Mouse (Mus musculus): ENCODE results near the gene Prkab1.

Prkab1 gene

DNA sequence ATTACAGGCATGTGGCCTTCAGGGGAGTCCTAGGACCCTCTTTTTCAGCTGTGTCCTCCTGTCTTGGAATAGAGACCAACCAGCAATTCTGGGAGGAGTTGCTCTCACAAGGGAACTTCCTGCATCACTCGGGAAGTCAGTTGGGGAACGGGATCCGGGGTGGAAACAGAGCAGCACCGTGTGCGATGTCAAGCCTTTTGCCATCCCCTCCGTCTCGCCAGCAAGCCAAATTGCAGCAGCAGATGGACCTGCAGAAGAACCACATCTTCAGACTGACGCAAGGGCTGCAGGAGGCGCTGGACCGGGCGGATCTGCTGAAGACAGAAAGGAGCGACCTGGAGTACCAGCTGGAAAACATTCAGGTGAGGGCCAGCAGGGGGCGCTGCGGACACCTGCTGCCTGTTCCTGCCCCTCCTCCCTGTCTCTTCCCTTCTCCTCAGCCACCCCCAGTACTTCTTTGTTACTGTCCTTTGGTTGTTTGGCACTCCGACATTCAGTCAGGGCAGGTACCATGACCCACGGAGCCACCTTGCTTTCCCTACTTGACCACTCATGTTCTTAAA, 45.1 kb downstream of the Prkab1 start:
- DNase-seq (ENCODE audit: low read depth, low spot score): peak; percentile 82

- no peak for DNase-seq (ENCODE audit: low read depth, low spot score)
Observed at GRCm38 (mm10) chr5:115978255-115978654, 46.1 kb downstream of the Prkab1 start.

GRCm38 (mm10) chr5:115977757-115978156, 46.6 kb downstream of the Prkab1 start:
- DNase-seq (ENCODE audit: low read depth, low spot score): no peak

DNA sequence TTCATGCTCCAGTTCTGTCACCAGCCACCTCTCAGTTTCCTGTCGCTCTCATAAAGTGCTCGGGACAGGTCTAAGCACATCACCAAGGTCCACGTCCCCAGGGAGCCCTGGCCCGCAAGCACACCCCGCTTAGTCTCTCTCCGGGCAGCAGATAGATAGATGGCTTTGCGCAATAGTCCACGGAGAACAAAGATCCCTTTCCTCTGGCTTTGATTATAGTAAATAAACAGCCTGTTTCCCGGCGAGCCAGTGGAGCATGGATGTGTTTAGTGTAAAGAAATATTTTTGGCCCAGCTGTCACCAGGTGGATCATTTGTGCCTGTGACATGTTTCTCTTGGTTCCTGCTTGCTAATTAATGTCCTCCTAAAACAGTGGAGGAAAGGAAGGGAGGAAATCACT, 47.0 kb downstream of the Prkab1 start:
- no peak for DNase-seq (ENCODE audit: low read depth, low spot score)

GRCm38 (mm10) chr5:115976446-115976845, 47.9 kb downstream of the Prkab1 start:
- DNase-seq (ENCODE audit: low read depth, low spot score): no peak

- DNase-seq (ENCODE audit: low read depth, low spot score): no peak
Observed at GRCm38 (mm10) chr5:115975672-115976071, 48.6 kb downstream of the Prkab1 start.

DNA sequence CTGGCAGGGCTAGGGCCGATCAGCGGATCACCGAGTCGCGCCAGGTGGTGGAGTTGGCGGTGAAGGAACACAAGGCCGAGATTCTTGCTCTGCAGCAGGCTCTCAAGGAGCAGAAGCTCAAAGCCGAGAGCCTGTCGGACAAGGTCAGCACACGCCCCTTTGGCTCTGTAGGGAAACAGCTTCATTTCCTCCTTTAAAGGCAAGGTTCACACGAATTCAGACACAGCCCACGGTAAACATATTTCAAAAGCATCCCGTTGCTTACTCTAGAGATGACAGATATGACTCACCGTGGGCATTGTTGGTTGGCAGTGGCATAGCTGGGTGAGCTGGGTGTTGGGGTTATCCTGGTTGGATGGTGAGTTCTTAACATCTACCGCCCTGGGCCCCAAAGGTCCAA, 53.1 kb downstream of the Prkab1 start:
- no peak for DNase-seq (ENCODE audit: low read depth, low spot score)
